Mouse (Mus musculus) kidney, postnatal 0 days (tissue): ENCODE results near the gene Slc25a48. TPM values are rescaled to one million over a fixed set of nuclear protein-coding genes. Genes with fewer than 3 reads are reported as not detected.
A peak's percentile ranks its signal among the peaks of the same experiment; 100 is the strongest.

ENCODE experiments used
- ATAC-seq: fragments of 200-750 bp; cut with Nextera tagmentation; replicated peaks from 2 replicates; pipeline ENCODE4 v1.8.0; 2017; ENCODE audit warnings: low read depth, moderate number of reproducible peaks, moderate TSS enrichment, moderate library complexity; ENCODE audit not compliant: low FRiP score
- DNase-seq: peaks from one replicate; pipeline ENCODE4 v3.0.0-alpha.2; 2016; ENCODE audit warnings: low spot score
- H3K27ac ChIP-seq: fragments of 300-500 bp; sonication (generic); 2 replicates; pipeline ENCODE4 v1.5.1; 2014; ENCODE audit warnings: mild to moderate bottlenecking
- H3K27me3 ChIP-seq: fragments of 300-500 bp; sonication (generic); 2 replicates; pipeline ENCODE4 v1.6.1; 2014; ENCODE audit warnings: low read length, mixed read lengths; ENCODE audit not compliant: insufficient read depth
- H3K36me3 ChIP-seq: fragments of 300-500 bp; sonication (generic); 2 replicates; pipeline ENCODE4 v1.6.1; 2014; ENCODE audit warnings: low read length, mixed read lengths; ENCODE audit not compliant: insufficient read depth
- H3K4me1 ChIP-seq: fragments of 300-500 bp; sonication (generic); replicated peaks from 2 replicates; pipeline ENCODE4 v1.6.1; 2014; ENCODE audit warnings: antibody characterized with exemption, low read length, mixed read lengths; ENCODE audit not compliant: insufficient read depth
- H3K4me2 ChIP-seq: fragments of 300-500 bp; sonication (generic); 2 replicates; pipeline ENCODE4 v1.6.1; 2014; ENCODE audit warnings: mild to moderate bottlenecking, low read length, moderate library complexity, mixed read lengths
- H3K4me3 ChIP-seq: fragments of 300-500 bp; sonication (generic); replicated peaks from 2 replicates; pipeline ENCODE4 v1.5.1; 2014; ENCODE audit warnings: low read depth, low read length
- H3K9ac ChIP-seq: fragments of 300-500 bp; sonication (generic); 2 replicates; pipeline ENCODE4 v1.6.1; 2014; ENCODE audit warnings: low read depth, low read length
- H3K9me3 ChIP-seq: fragments of 300-500 bp; sonication (generic); replicated peaks from 2 replicates; pipeline ENCODE4 v1.6.1; 2016; ENCODE audit warnings: low read length, inconsistent platforms, mixed read lengths
- CTCF ChIP-seq: IDR thresholded peaks from 2 replicates; pipeline ENCODE4 v1.5.1; 2016; ENCODE audit warnings: antibody characterized with exemption, low read depth, mild to moderate bottlenecking, moderate library complexity
- WGBS: fragments of 180-500 bp; shearing (Covaris S2); extraction: QIAGEN DNeasy Blood & Tissue Kit; methylation state at CpG from one replicate; pipeline ENCODE4 v1.1.7; 2014; 5-methylcytosine and 5-hydroxymethylcytosine counted together
- polyA plus RNA-seq: library from polyadenylated mRNA; unstranded; fragments of >200 nt; fragmentation: Nextera tagmentation; extraction: Ambion mirVana; gene quantifications from 2 replicates; pipeline ENCODE4 v1.2.1, GENCODE M21; 2015

Gene Slc25a48
- polyA plus RNA-seq, 1 experiment from 2014 or later = 0.79 TPM

- WGBS = 69% methylated on average over 10 of the region's 10 CpGs
- Histone ChIP-seq H3K27ac (0 out of 2 replicates have a peak overlapping the region, but pooled peaks have one; percentile 5), H3K36me3 (no peaks in the 10 kb centered on the region), H3K4me2 (no peak overlapping the region), H3K9ac (no peak overlapping the region), H3K4me1 (no peaks in the 10 kb centered on the region), H3K4me3 (no peak overlapping the region), H3K9me3 (no peaks in the 10 kb centered on the region), H3K27me3 (no peaks in the 10 kb centered on the region)
- DNase-seq (no peak), ATAC-seq (no peak)
- TF ChIP-seq CTCF = no peak
Observed at GRCm38 (mm10) chr13:56449239-56450030, 11.3 kb downstream of the Slc25a48 start.

GRCm38 (mm10) chr13:56450035-56450434 is 11.9 kb downstream of the Slc25a48 start:
- Histone ChIP-seq H3K4me1 (no peaks in the 10 kb centered on the region), H3K27me3 (no peaks in the 10 kb centered on the region), H3K9me3 (no peaks in the 10 kb centered on the region), H3K9ac (no peak overlapping the region), H3K4me2 (no peak overlapping the region), H3K4me3 (no peak overlapping the region), H3K36me3 (no peaks in the 10 kb centered on the region), H3K27ac (0 out of 2 replicates have a peak overlapping the region, but pooled peaks have one; percentile 5)
- 80% methylated on average over 8 of the region's 8 CpGs for WGBS
- peak; percentile 44; the same call in 1 of the 2 replicates for TF ChIP-seq CTCF
- no peak for DNase-seq
- no peak; the same call in 1 of the 2 replicates for ATAC-seq

- ATAC-seq (peak; percentile 49; the same call in 1 of the 2 replicates), DNase-seq (peak; percentile 26)
- no peaks in the 10 kb centered on the region for H3K4me1 ChIP-seq
- WGBS = 41% methylated on average over 9 of the region's 9 CpGs
- H3K36me3 ChIP-seq = no peaks in the 10 kb centered on the region
- peak overlapping the region; percentile 23; the same call in 1 of the 2 replicates for H3K4me2 ChIP-seq
- no peak for TF ChIP-seq CTCF
- H3K27me3 ChIP-seq = no peaks in the 10 kb centered on the region
- no peak overlapping the region for H3K4me3 ChIP-seq
- H3K27ac ChIP-seq = peak overlapping the region; percentile 39
- H3K9me3 ChIP-seq = no peaks in the 10 kb centered on the region
- H3K9ac ChIP-seq = no peak overlapping the region
Observed at GRCm38 (mm10) chr13:56458001-56458400, 19.8 kb downstream of the Slc25a48 start.

- Histone ChIP-seq H3K4me1 (no peaks in the 10 kb centered on the region), H3K9ac (no peak overlapping the region), H3K27me3 (no peaks in the 10 kb centered on the region), H3K27ac (no peak overlapping the region), H3K4me2 (no peak overlapping the region), H3K9me3 (no peaks in the 10 kb centered on the region), H3K4me3 (no peak overlapping the region), H3K36me3 (no peaks in the 10 kb centered on the region)
- no peak for TF ChIP-seq CTCF
- DNase-seq (no peak), ATAC-seq (no peak)
- WGBS = 75% methylated on average over 4 of the region's 4 CpGs
Observed at GRCm38 (mm10) chr13:56461460-56461859, 23.3 kb downstream of the Slc25a48 start.

GRCm38 (mm10) chr13:56462791-56463190 is 24.6 kb downstream of the Slc25a48 start:
- Histone ChIP-seq H3K27me3 (no peaks in the 10 kb centered on the region), H3K4me3 (no peak overlapping the region), H3K4me2 (no peak overlapping the region), H3K36me3 (no peaks in the 10 kb centered on the region), H3K27ac (no peak overlapping the region), H3K9me3 (no peaks in the 10 kb centered on the region), H3K9ac (no peak overlapping the region), H3K4me1 (no peaks in the 10 kb centered on the region)
- TF ChIP-seq CTCF = no peak
- DNase-seq (no peak), ATAC-seq (no peak)
- 84% methylated on average over 4 of the region's 4 CpGs for whole genome bisulfite sequencing

GRCm38 (mm10) chr13:56463261-56463660 is 25.1 kb downstream of the Slc25a48 start:
- WGBS = 91% methylated on average over 7 of the region's 7 CpGs
- H3K4me2 ChIP-seq = no peak overlapping the region
- no peak overlapping the region for H3K9ac ChIP-seq
- no peak for ATAC-seq
- no peaks in the 10 kb centered on the region for H3K9me3 ChIP-seq
- H3K4me3 ChIP-seq = no peak overlapping the region
- no peaks in the 10 kb centered on the region for H3K4me1 ChIP-seq
- H3K27me3 ChIP-seq = no peaks in the 10 kb centered on the region
- H3K36me3 ChIP-seq = no peaks in the 10 kb centered on the region
- TF ChIP-seq CTCF = no peak
- no peak overlapping the region for H3K27ac ChIP-seq
- DNase-seq = no peak
